Mouse (Mus musculus) C2C12 (cell line): ENCODE data around the gene Il5ra.

Experiments used
- CTCF ChIP-seq: IDR thresholded peaks from one replicate; pipeline ENCODE4 v1.5.1; 2011; ENCODE audit not compliant: control insufficient read depth, insufficient read depth, insufficient read length
- FOSL1 ChIP-seq: IDR thresholded peaks from one replicate; pipeline ENCODE4 v1.8.0; 2011; ENCODE audit warnings: mild to moderate bottlenecking, low read length; ENCODE audit not compliant: poor library complexity, insufficient read depth, severe bottlenecking
- MAX ChIP-seq: IDR thresholded peaks from one replicate; pipeline ENCODE4 v1.6.1; 2011; ENCODE audit warnings: mild to moderate bottlenecking, control low read depth
- MYOD1 ChIP-seq: IDR thresholded peaks from one replicate; pipeline ENCODE4 v1.6.1; 2011; ENCODE audit warnings: low read depth; ENCODE audit not compliant: control insufficient read depth, insufficient read length
- MYOG ChIP-seq: IDR thresholded peaks from one replicate; pipeline ENCODE4 v1.6.1; 2011; ENCODE audit not compliant: control insufficient read depth, insufficient read length; ENCODE audit errors: extremely low read depth
- USF1 ChIP-seq: IDR thresholded peaks from one replicate; pipeline ENCODE4 v1.6.1; 2011; ENCODE audit warnings: low read depth, mild to moderate bottlenecking, control low read depth, moderate library complexity

DNA sequence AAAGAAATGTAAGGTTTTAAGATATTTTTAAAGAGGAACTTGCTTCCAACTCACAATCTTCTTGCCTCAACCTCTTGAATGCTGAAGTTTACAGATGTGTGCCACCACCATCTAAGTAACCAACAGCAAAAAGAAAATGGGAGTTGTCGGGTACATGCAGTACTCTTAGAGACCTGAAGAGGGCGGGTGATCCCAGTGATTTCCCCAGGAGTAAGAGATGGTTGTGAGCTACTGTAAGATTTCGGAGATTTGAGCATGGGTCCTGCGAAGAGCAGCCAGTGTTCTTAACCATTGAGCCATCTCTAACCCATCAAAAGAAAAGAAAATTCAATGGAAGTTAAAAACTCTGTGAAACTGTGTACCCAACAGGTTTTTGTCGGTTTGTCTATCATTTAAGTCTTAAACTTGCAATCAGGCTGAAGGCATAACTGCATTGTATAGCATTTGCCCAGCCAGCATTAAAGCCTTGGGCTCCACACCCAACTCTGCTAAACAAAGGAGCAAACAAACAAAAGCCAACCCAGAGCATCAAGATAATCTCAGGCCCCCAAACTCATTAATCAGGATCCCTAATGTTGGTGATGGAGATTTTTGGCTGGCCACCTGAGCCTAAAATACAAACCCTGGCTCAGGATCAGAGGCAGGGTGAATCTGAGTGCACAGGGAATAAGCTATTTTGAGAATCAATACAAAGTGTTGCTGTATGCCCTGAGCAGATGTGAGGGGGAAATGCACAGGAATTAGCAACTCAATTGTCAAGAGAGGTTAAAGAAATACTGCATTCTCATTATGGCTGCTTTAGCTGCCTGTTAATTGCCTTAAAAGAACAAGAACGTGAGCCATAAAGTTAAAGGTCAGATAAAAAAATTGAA is 84.8 kb downstream of the Il5ra start:
- TF ChIP-seq CTCF = no peak
- TF ChIP-seq MYOD1 = no peak
- no peak for TF ChIP-seq MYOG
- TF ChIP-seq MAX = no peak
- no peak for TF ChIP-seq USF1
- TF ChIP-seq FOSL1 = no peak
